Mouse (Mus musculus) embryonic facial prominence, embryonic 14.5 days (tissue): ENCODE data around the gene Gnl1. TPM values are rescaled to one million over a fixed set of nuclear protein-coding genes. Genes with fewer than 3 reads are reported as not detected.
"Not testable (repeated sequence)": the region's sequence is repeated elsewhere in the genome, so short reads cannot be mapped to it uniquely, and the experiment has no call there.

ENCODE experiments used
- ATAC-seq: fragments of 200-750 bp; cut with Nextera tagmentation; 2 replicates; pipeline ENCODE4 v1.8.0; 2017; ENCODE audit warnings: low read depth, moderate number of reproducible peaks, moderate TSS enrichment
- DNase-seq: peaks from one replicate; pipeline ENCODE4 v3.0.0-alpha.2; 2015; ENCODE audit warnings: low spot score
- H3K27ac ChIP-seq: fragments of 300-500 bp; sonication (generic); replicated peaks from 2 replicates; pipeline ENCODE4 v1.5.1; 2014; ENCODE audit warnings: low read depth, mild to moderate bottlenecking, low read length, moderate library complexity
- H3K27me3 ChIP-seq: fragments of 300-500 bp; sonication (generic); replicated peaks from 2 replicates; pipeline ENCODE4 v1.6.1; 2014; ENCODE audit warnings: low read length; ENCODE audit not compliant: control insufficient read depth, insufficient read depth
- H3K36me3 ChIP-seq: fragments of 300-500 bp; sonication (generic); 2 replicates; pipeline ENCODE4 v1.6.1; 2014; ENCODE audit warnings: low read length, mixed read lengths; ENCODE audit not compliant: control insufficient read depth, insufficient read depth
- H3K4me1 ChIP-seq: fragments of 300-500 bp; sonication (generic); 2 replicates; pipeline ENCODE4 v1.6.1; 2014; ENCODE audit warnings: antibody characterized with exemption, low read length; ENCODE audit not compliant: control insufficient read depth, insufficient read depth
- H3K4me2 ChIP-seq: fragments of 300-500 bp; sonication (generic); 2 replicates; pipeline ENCODE4 v1.6.1; 2014; ENCODE audit warnings: low read depth, mild to moderate bottlenecking, low read length, moderate library complexity, mixed read lengths
- H3K4me3 ChIP-seq: fragments of 300-500 bp; sonication (generic); 2 replicates; pipeline ENCODE4 v1.5.1; 2014; ENCODE audit warnings: low read depth, mild to moderate bottlenecking, low read length
- H3K9ac ChIP-seq: fragments of 300-500 bp; sonication (generic); 2 replicates; pipeline ENCODE4 v1.6.1; 2014; ENCODE audit warnings: low read depth, mild to moderate bottlenecking, low read length, moderate library complexity, mixed read lengths
- H3K9me3 ChIP-seq: fragments of 300-500 bp; sonication (generic); 2 replicates; pipeline ENCODE4 v1.6.1; 2016; ENCODE audit warnings: low read length; ENCODE audit not compliant: control insufficient read depth
- WGBS: fragments of 180-500 bp; shearing (Covaris S2); extraction: QIAGEN DNeasy Blood & Tissue Kit; methylation state at CpG from one replicate; pipeline ENCODE4 v1.1.7; 2014; 5-methylcytosine and 5-hydroxymethylcytosine counted together
- microRNA counts: library from miRNA; unstranded; fragments of <30 nt; microRNA quantifications from one replicate; lab custom pipeline; 2017
- microRNA-seq: library from miRNA; unstranded; fragments of <30 nt; microRNA quantifications from one replicate; pipeline ENCODE4, GENCODE M21; 2016; ENCODE audit warnings: borderline number of aligned reads
- polyA plus RNA-seq: library from polyadenylated mRNA; unstranded; fragments of >200 nt; fragmentation: Nextera tagmentation; extraction: Ambion mirVana; gene quantifications from 2 replicates; pipeline ENCODE4 v1.2.1, GENCODE M21; 2014

Gnl1 gene
- polyA plus RNA-seq, 1 experiment from 2014 or later = 39.9 TPM

GRCm38 (mm10) chr17:36034524-36034923 is 54.9 kb downstream of the Gnl1 start:
- 59% methylated on average over 3 of the region's 3 CpGs for WGBS
- H3K27me3 ChIP-seq, DNase-seq, H3K27ac ChIP-seq, H3K4me1 ChIP-seq, ATAC-seq, H3K9ac ChIP-seq, H3K9me3 ChIP-seq, H3K4me2 ChIP-seq, H3K4me3 ChIP-seq, H3K36me3 ChIP-seq: not testable (repeated sequence)

GRCm38 (mm10) chr17:36035010-36035638 is 55.5 kb downstream of the Gnl1 start:
- ATAC-seq, DNase-seq: not testable (repeated sequence)

GRCm38 (mm10) chr17:36036126-36036525 is 56.5 kb downstream of the Gnl1 start:
- H3K9ac ChIP-seq, H3K27ac ChIP-seq, H3K36me3 ChIP-seq, H3K27me3 ChIP-seq, ATAC-seq, H3K9me3 ChIP-seq, H3K4me2 ChIP-seq, DNase-seq, H3K4me1 ChIP-seq, H3K4me3 ChIP-seq: not testable (repeated sequence)
- 85% methylated on average over 13 of the region's 13 CpGs for WGBS

More at GRCm38 (mm10) chr17:36035010-36035638, 55.5 kb downstream of the Gnl1 start:
- H3K27ac ChIP-seq, H3K9me3 ChIP-seq, H3K4me3 ChIP-seq, H3K4me1 ChIP-seq, H3K4me2 ChIP-seq, H3K27me3 ChIP-seq, H3K36me3 ChIP-seq, H3K9ac ChIP-seq: not testable (repeated sequence)
- WGBS = 36% methylated on average over 3 of the region's 3 CpGs

MicroRNA genes within 50 kb of the gene (microRNA counts, 519-probe panel; counts per million panel counts)
- microRNA mmu-miR-877 (lab: Ali Mortazavi, UCI) = 1,946 counts per million, percentile 17 among the panel's probes with 10 or more counts

Small RNA genes lying within 50 kb of the gene (microRNA-seq; reads per million reads assigned to microRNA genes)
- gene Mir877 = 52.1 reads per million, percentile 45 among the genes with 10 or more reads in this experiment

Other genes with a start within 250 kb of the Gnl1 start
- gene Ier3, start 158.2 kb upstream of the Gnl1 start, polyA plus RNA-seq = 10.1 and 10.3 TPM in 2 replicates
- gene Flot1, start 156.6 kb upstream of the Gnl1 start, polyA plus RNA-seq = 49.0 and 49.5 TPM in 2 replicates
- gene Tubb5, start 141.5 kb upstream of the Gnl1 start, polyA plus RNA-seq = 736 and 832 TPM in 2 replicates
- 10.2 and 14.8 TPM in 2 replicates for gene Mdc1, start 138.3 kb upstream of the Gnl1 start, polyA plus RNA-seq
- 47.7 and 55.4 TPM in 2 replicates for gene Nrm, start 118.5 kb upstream of the Gnl1 start, polyA plus RNA-seq
- gene Ppp1r18, start 114.3 kb upstream of the Gnl1 start, polyA plus RNA-seq = 25.6 and 27.8 TPM in 2 replicates
- 40.2 and 43.4 TPM in 2 replicates for gene Dhx16, start 100.0 kb upstream of the Gnl1 start, polyA plus RNA-seq
- gene 2310061I04Rik, start 82.4 kb upstream of the Gnl1 start, polyA plus RNA-seq = 20.5 and 21.5 TPM in 2 replicates
- gene Atat1, start 69.8 kb upstream of the Gnl1 start, polyA plus RNA-seq = 48.1 and 53.6 TPM in 2 replicates
- gene Mrps18b, start 63.5 kb upstream of the Gnl1 start, polyA plus RNA-seq = 73.3 and 76.0 TPM in 2 replicates
- 29.1 and 32.5 TPM in 2 replicates for gene Ppp1r10, start 63.4 kb upstream of the Gnl1 start, polyA plus RNA-seq
- 72.1 and 76.4 TPM in 2 replicates for gene Abcf1, start 10.1 kb upstream of the Gnl1 start, polyA plus RNA-seq
- 31.5 and 33.7 TPM in 2 replicates for gene Prr3, start 385 bp downstream of the Gnl1 start, polyA plus RNA-seq
- 2.2 and 2.4 TPM in 2 replicates for gene H2-T24, start 40.7 kb downstream of the Gnl1 start, polyA plus RNA-seq
- 9.6 and 10.1 TPM in 2 replicates for gene H2-T23, start 53.0 kb downstream of the Gnl1 start, polyA plus RNA-seq
- gene H2-T22, start 62.9 kb downstream of the Gnl1 start, polyA plus RNA-seq = 20.5 and 20.7 TPM in 2 replicates
- gene Gm6034, start 63.1 kb downstream of the Gnl1 start, polyA plus RNA-seq = not detected in 2 replicates
- not detected in 2 replicates for gene Gm11127, start 78.5 kb downstream of the Gnl1 start, polyA plus RNA-seq
- gene Gm19684, start 141.8 kb downstream of the Gnl1 start, polyA plus RNA-seq = not detected in 2 replicates
- not detected in 2 replicates for gene Gm7030, start 149.6 kb downstream of the Gnl1 start, polyA plus RNA-seq
- gene Gm8909, start 188.7 kb downstream of the Gnl1 start, polyA plus RNA-seq = not detected in 2 replicates
- not detected in 2 replicates for gene H2-T3, start 210.4 kb downstream of the Gnl1 start, polyA plus RNA-seq